Mouse (Mus musculus): ENCODE data around the gene Rdh11.

The Rdh11 gene

GRCm38 (mm10) chr12:79139417-79139816, 52.7 kb downstream of the Rdh11 start:
- no peak for DNase-seq (ENCODE audit: low read depth, low spot score)

DNA sequence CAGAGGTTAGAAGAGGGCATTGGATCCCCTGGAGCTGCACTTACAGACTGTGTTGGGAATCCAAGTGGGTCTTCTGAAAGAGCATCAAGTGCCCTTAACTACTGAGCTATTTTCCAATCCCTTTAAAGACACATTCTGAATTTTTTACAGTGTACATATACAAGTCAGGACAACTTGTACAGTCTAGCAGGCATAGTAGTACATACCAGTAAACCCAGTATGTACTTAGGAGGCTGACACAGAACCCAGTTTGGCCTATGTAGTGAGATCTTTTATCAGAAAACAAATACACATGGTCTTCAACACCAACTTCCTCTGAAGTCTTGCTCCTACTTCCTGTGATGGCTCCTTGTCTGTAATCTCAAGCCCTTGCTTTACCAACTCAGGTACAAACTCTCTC, 53.1 kb downstream of the Rdh11 start:
- DNase-seq (ENCODE audit: low read depth, low spot score): no peak

DNA sequence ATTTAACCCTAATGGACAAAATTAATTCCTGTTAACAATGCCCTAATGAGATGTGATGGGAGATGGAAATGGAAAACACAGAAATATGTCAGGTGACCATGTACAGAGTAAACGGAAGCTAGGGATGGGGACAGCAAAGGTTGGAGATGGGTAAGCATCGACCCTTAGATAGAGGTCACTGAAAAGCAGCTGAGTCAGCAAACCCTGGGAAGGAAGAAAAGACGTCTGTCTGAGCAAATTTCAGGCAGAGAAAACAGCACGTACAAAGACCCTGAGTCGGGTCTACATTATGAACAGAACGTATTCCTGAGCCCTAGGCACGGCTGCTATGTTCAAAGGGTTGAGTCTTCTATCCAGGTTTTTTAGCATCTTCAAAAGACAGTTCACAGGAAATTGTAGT, 55.1 kb downstream of the Rdh11 start:
- no peak for DNase-seq (ENCODE audit: low read depth, low spot score)

- DNase-seq (ENCODE audit: low read depth, low spot score): no peak
Measured at GRCm38 (mm10) chr12:79135105-79135504, 57.0 kb downstream of the Rdh11 start.

DNA sequence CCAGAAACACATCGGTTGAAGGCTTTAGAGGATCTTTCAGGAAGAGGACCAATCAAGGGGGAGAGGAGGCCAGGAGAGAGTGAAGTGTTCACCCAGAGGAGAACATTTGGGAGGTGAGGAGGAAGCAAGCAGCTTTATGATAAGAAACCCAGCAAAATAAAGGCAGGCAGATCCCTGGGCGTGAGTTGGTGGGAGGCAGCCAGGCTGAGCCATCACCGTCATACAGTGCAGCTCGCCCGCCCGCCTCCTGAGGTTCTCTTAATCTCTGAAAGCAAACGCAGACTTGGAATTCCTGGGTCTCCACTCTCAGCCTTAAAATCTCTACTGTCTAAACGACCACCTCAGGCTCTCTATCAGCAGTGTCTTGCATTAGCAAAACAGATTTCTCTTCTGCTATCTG, 57.4 kb downstream of the Rdh11 start:
- no peak for DNase-seq (ENCODE audit: low read depth, low spot score)

- DNase-seq (ENCODE audit: low read depth, low spot score): no peak
Measured at GRCm38 (mm10) chr12:79131706-79132460, 60.2 kb downstream of the Rdh11 start.

DNA sequence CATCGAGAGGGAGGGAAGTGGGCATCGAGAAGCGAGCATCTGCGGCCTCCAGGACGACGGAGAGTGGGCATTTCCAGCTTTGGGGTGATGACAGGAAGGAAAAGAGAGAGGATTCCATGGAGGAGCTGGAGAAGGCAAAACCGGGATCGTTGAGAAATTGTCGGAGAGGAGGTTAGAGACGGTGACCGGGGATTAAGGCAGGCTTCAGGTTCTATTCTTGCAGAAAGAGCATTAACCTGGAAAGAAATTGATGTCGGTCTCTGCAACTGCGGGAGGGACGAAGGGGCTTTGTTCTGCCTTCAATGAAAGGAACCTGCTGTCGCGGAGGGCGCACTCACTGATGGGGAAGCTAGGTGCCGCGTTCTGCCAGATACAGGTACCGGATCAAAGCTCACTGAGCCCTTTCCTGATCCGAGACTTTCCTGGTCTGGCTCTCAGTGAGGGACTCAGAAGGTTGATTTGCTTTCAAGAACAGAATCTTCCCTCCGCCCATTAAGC, 60.9 kb downstream of the Rdh11 start:
- DNase-seq (ENCODE audit: low read depth, low spot score): no peak

DNA sequence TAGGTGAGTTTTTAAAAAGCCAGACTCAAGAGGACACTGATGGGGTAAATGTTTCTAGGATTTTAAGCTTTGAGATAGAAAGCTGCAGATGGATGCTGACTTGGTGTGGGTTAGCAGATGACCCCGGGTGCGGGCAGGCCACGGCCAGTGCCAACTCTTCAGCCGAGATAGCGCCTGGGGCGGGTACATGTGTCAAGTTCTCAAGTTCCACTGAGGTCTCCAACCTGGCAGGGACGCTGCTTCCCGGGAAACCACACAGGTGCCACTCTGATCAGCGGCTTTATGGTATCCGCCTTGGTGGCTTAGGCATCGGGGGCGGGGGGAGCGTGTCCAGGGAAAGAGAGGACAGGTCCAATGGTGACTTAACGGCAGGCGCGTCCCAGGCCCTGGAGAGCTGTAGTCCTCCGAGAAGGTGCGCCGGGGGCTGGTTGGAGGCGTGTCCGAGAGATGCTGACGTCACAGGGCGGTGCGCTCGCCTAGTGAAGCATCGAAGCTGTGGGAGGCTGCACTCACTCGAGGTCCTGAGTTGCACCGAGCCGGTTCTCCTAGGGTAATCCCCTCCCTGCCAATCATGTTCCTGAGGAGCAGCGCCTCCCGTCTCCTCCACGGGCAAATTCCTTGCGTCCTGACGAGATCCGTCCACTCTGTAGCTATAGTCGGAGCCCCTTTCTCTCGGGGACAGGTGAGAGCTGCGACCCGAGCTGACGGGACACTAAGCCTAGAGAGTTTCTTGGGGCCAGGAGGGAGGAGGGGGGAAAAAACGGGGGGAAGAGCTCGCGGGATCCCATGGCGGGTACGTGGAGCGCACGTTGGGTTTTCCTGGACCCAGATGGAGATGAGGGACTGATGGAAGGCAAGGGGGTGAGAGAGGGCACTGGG, 61.6 kb downstream of the Rdh11 start, which contains the start of gene Arg2:
Arg2 (plus strand) TSS at position 479 of the 879 bp plus-strand sequence.
- no peak for DNase-seq (ENCODE audit: low read depth, low spot score)

Measured in brain, embryonic 18.5 days (tissue).